Mouse (Mus musculus): Measurements from ENCODE around the gene Edem1. TPM values are rescaled to one million over a fixed set of nuclear protein-coding genes. Genes with fewer than 3 reads are reported as not detected.

Edem1 gene
- polyA plus RNA-seq, 1 experiment = 11.1 TPM

GRCm38 (mm10) chr6:108784796-108785195 is 43.6 kb upstream of the Edem1 start:
- Histone ChIP-seq H3K36me3 (ENCODE audit: control insufficient read depth, insufficient read depth) (no peaks in the 10 kb centered on the region), H3K4me3 (ENCODE audit: insufficient read depth, poor library complexity, severe bottlenecking) (no peak overlapping the region), H3K27me3 (ENCODE audit: control insufficient read depth, insufficient read depth, insufficient read length) (no peaks in the 10 kb centered on the region), H3K79me2 (ENCODE audit: control insufficient read depth, insufficient read depth) (peaks cover 69% of the 10 kb centered on the region), H3ac (ENCODE audit: control insufficient read depth, insufficient read length, low read depth) (no peak overlapping the region), H3K79me3 (ENCODE audit: low read depth) (peaks cover 58% of the 10 kb centered on the region)
- TF ChIP-seq FOSL1 (IDR thresholded peaks at IDR 0.05; ENCODE audit: insufficient read depth, low read length, poor library complexity, severe bottlenecking) (no peak), MYOD1 (IDR thresholded peaks at IDR 0.05; ENCODE audit: control insufficient read depth, insufficient read length, low read depth) (no peak), USF1 (IDR thresholded peaks at IDR 0.05; ENCODE audit: low read depth) (no peak), CTCF (IDR thresholded peaks at IDR 0.05; ENCODE audit: control insufficient read depth, insufficient read depth, insufficient read length) (no peak), MYOG (IDR thresholded peaks at IDR 0.05; ENCODE audit: control insufficient read depth, extremely low read depth, insufficient read length) (no peak), MAX (IDR thresholded peaks at IDR 0.05) (no peak), CEBPB (IDR thresholded peaks at IDR 0.05; ENCODE audit: low read depth) (no peak)

GRCm38 (mm10) chr6:108785551-108785950 is 42.9 kb upstream of the Edem1 start:
- no peak overlapping the region for H3ac ChIP-seq (ENCODE audit: control insufficient read depth, insufficient read length, low read depth)

GRCm38 (mm10) chr6:108791498-108791897 is 36.9 kb upstream of the Edem1 start:
- H3K27me3 ChIP-seq (ENCODE audit: control insufficient read depth, insufficient read depth, insufficient read length) = no peaks in the 10 kb centered on the region
- H3K79me2 ChIP-seq (ENCODE audit: control insufficient read depth, insufficient read depth) = peaks cover 100% of the 10 kb centered on the region
- H3K4me3 ChIP-seq (ENCODE audit: insufficient read depth, poor library complexity, severe bottlenecking) = no peak overlapping the region
- peaks cover 90% of the 10 kb centered on the region for H3K79me3 ChIP-seq (ENCODE audit: low read depth)
- no peak overlapping the region for H3ac ChIP-seq (ENCODE audit: control insufficient read depth, insufficient read length, low read depth)
- no peaks in the 10 kb centered on the region for H3K36me3 ChIP-seq (ENCODE audit: control insufficient read depth, insufficient read depth)
- TF ChIP-seq CEBPB (IDR thresholded peaks at IDR 0.05; ENCODE audit: low read depth) = no peak
- no peak for TF ChIP-seq MYOG (IDR thresholded peaks at IDR 0.05; ENCODE audit: control insufficient read depth, extremely low read depth, insufficient read length)
- no peak for TF ChIP-seq CTCF (IDR thresholded peaks at IDR 0.05; ENCODE audit: control insufficient read depth, insufficient read depth, insufficient read length)
- no peak for TF ChIP-seq USF1 (IDR thresholded peaks at IDR 0.05; ENCODE audit: low read depth)
- no peak for TF ChIP-seq MAX (IDR thresholded peaks at IDR 0.05)
- TF ChIP-seq MYOD1 (IDR thresholded peaks at IDR 0.05; ENCODE audit: control insufficient read depth, insufficient read length, low read depth) = no peak
- no peak for TF ChIP-seq FOSL1 (IDR thresholded peaks at IDR 0.05; ENCODE audit: insufficient read depth, low read length, poor library complexity, severe bottlenecking)

More at GRCm38 (mm10) chr6:108785551-108785950, 42.9 kb upstream of the Edem1 start:
- Histone ChIP-seq H3K79me3 (ENCODE audit: low read depth) (peaks cover 64% of the 10 kb centered on the region), H3K36me3 (ENCODE audit: control insufficient read depth, insufficient read depth) (no peaks in the 10 kb centered on the region), H3K4me3 (ENCODE audit: insufficient read depth, poor library complexity, severe bottlenecking) (no peak overlapping the region), H3K79me2 (ENCODE audit: control insufficient read depth, insufficient read depth) (peaks cover 77% of the 10 kb centered on the region), H3K27me3 (ENCODE audit: control insufficient read depth, insufficient read depth, insufficient read length) (no peaks in the 10 kb centered on the region)
- TF ChIP-seq CTCF (IDR thresholded peaks at IDR 0.05; ENCODE audit: control insufficient read depth, insufficient read depth, insufficient read length) (no peak), MYOD1 (IDR thresholded peaks at IDR 0.05; ENCODE audit: control insufficient read depth, insufficient read length, low read depth) (no peak), MAX (IDR thresholded peaks at IDR 0.05) (no peak), FOSL1 (IDR thresholded peaks at IDR 0.05; ENCODE audit: insufficient read depth, low read length, poor library complexity, severe bottlenecking) (no peak)

GRCm38 (mm10) chr6:108795912-108796311 is 32.5 kb upstream of the Edem1 start:
- H3K36me3 ChIP-seq (ENCODE audit: control insufficient read depth, insufficient read depth) = no peaks in the 10 kb centered on the region
- peaks cover 100% of the 10 kb centered on the region for H3K79me2 ChIP-seq (ENCODE audit: control insufficient read depth, insufficient read depth)
- H3ac ChIP-seq (ENCODE audit: control insufficient read depth, insufficient read length, low read depth) = no peak overlapping the region
- H3K4me3 ChIP-seq (ENCODE audit: insufficient read depth, poor library complexity, severe bottlenecking) = no peak overlapping the region
- H3K79me3 ChIP-seq (ENCODE audit: low read depth) = peaks cover 90% of the 10 kb centered on the region
- H3K27me3 ChIP-seq (ENCODE audit: control insufficient read depth, insufficient read depth, insufficient read length) = no peaks in the 10 kb centered on the region
- no peak for TF ChIP-seq MYOG (IDR thresholded peaks at IDR 0.05; ENCODE audit: control insufficient read depth, extremely low read depth, insufficient read length)
- no peak for TF ChIP-seq CEBPB (IDR thresholded peaks at IDR 0.05; ENCODE audit: low read depth)
- TF ChIP-seq MYOD1 (IDR thresholded peaks at IDR 0.05; ENCODE audit: control insufficient read depth, insufficient read length, low read depth) = no peak
- TF ChIP-seq FOSL1 (IDR thresholded peaks at IDR 0.05; ENCODE audit: insufficient read depth, low read length, poor library complexity, severe bottlenecking) = no peak
- no peak for TF ChIP-seq USF1 (IDR thresholded peaks at IDR 0.05; ENCODE audit: low read depth)
- no peak for TF ChIP-seq MAX (IDR thresholded peaks at IDR 0.05)
- TF ChIP-seq CTCF (IDR thresholded peaks at IDR 0.05; ENCODE audit: control insufficient read depth, insufficient read depth, insufficient read length) = no peak

- H3K79me2 ChIP-seq (ENCODE audit: control insufficient read depth, insufficient read depth) = peaks cover 100% of the 10 kb centered on the region
- no peak overlapping the region for H3ac ChIP-seq (ENCODE audit: control insufficient read depth, insufficient read length, low read depth)
- H3K79me3 ChIP-seq (ENCODE audit: low read depth) = peaks cover 88% of the 10 kb centered on the region
- no peak overlapping the region for H3K4me3 ChIP-seq (ENCODE audit: insufficient read depth, poor library complexity, severe bottlenecking)
- no peak for TF ChIP-seq MYOG (IDR thresholded peaks at IDR 0.05; ENCODE audit: control insufficient read depth, extremely low read depth, insufficient read length)
- no peak for TF ChIP-seq FOSL1 (IDR thresholded peaks at IDR 0.05; ENCODE audit: insufficient read depth, low read length, poor library complexity, severe bottlenecking)
- no peak for TF ChIP-seq MAX (IDR thresholded peaks at IDR 0.05)
- TF ChIP-seq USF1 (IDR thresholded peaks at IDR 0.05; ENCODE audit: low read depth) = no peak
- no peak for TF ChIP-seq MYOD1 (IDR thresholded peaks at IDR 0.05; ENCODE audit: control insufficient read depth, insufficient read length, low read depth)
- TF ChIP-seq CEBPB (IDR thresholded peaks at IDR 0.05; ENCODE audit: low read depth) = no peak
- TF ChIP-seq CTCF (IDR thresholded peaks at IDR 0.05; ENCODE audit: control insufficient read depth, insufficient read depth, insufficient read length) = no peak
- H3K36me3 ChIP-seq (ENCODE audit: control insufficient read depth, insufficient read depth) = no peaks in the 10 kb centered on the region
- H3K27me3 ChIP-seq (ENCODE audit: control insufficient read depth, insufficient read depth, insufficient read length) = no peaks in the 10 kb centered on the region
Measured at GRCm38 (mm10) chr6:108796706-108797105, 31.7 kb upstream of the Edem1 start.

GRCm38 (mm10) chr6:108805194-108805593 is 23.2 kb upstream of the Edem1 start:
- Histone ChIP-seq H3K4me3 (ENCODE audit: insufficient read depth, poor library complexity, severe bottlenecking) (no peak overlapping the region), H3K36me3 (ENCODE audit: control insufficient read depth, insufficient read depth) (no peaks in the 10 kb centered on the region), H3ac (ENCODE audit: control insufficient read depth, insufficient read length, low read depth) (no peak overlapping the region), H3K27me3 (ENCODE audit: control insufficient read depth, insufficient read depth, insufficient read length) (no peaks in the 10 kb centered on the region), H3K79me2 (ENCODE audit: control insufficient read depth, insufficient read depth) (peaks cover 100% of the 10 kb centered on the region), H3K79me3 (ENCODE audit: low read depth) (peaks cover 75% of the 10 kb centered on the region)
- TF ChIP-seq MYOG (IDR thresholded peaks at IDR 0.05; ENCODE audit: control insufficient read depth, extremely low read depth, insufficient read length) (no peak), CTCF (IDR thresholded peaks at IDR 0.05; ENCODE audit: control insufficient read depth, insufficient read depth, insufficient read length) (no peak), USF1 (IDR thresholded peaks at IDR 0.05; ENCODE audit: low read depth) (no peak), CEBPB (IDR thresholded peaks at IDR 0.05; ENCODE audit: low read depth) (no peak), MAX (IDR thresholded peaks at IDR 0.05) (no peak), FOSL1 (IDR thresholded peaks at IDR 0.05; ENCODE audit: insufficient read depth, low read length, poor library complexity, severe bottlenecking) (no peak), MYOD1 (IDR thresholded peaks at IDR 0.05; ENCODE audit: control insufficient read depth, insufficient read length, low read depth) (no peak)
